22 mouse cellular contexts compared by ENCODE assay signal in genomic region chr8:80168688-80169087, GRCm38 (mm10).
DNase-seq lines count a peak whose midpoint lies in the region; ATAC-seq and TF ChIP-seq lines count a peak whose summit lies in the region.
"Had no signal": no experiment of that assay in that cellular context is flagged by ENCODE, and none has a peak within 500 bp of the region (broad histone marks: within the 10 kb centered on the region; RNA-seq: fewer than 3 reads in every experiment).

No protein-coding gene starts in this region.

- no peak overlapping the region for H3K27ac ChIP-seq in intestine, embryonic 14.5 days (ENCODE audit: low read depth)
- no peak overlapping the region for H3K27ac ChIP-seq in intestine, embryonic 15.5 days
- no peak overlapping the region for H3K27ac ChIP-seq in lung, embryonic 15.5 days
- H3K27ac ChIP-seq in thymus, adult 2 months (ENCODE audit: control insufficient read depth, insufficient read depth, low read length) = no peak overlapping the region
- H3K27ac ChIP-seq: embryonic facial prominence, embryonic 10.5 days; heart, embryonic 13.5 days; hindbrain, embryonic 15.5 days; kidney, postnatal 0 days; limb, embryonic 10.5 days; neural tube, embryonic 12.5 days had no signal

- no peak for TF ChIP-seq POLR2A in thymus, adult 2 months (IDR thresholded peaks at IDR 0.05; ENCODE audit: control insufficient read depth, extremely low read depth, insufficient read depth, low read length, poor library complexity)

- no peaks in the 10 kb centered on the region for H3K9me3 ChIP-seq in intestine, embryonic 14.5 days (ENCODE audit: control insufficient read depth, low read length)
- no peaks in the 10 kb centered on the region for H3K9me3 ChIP-seq in intestine, embryonic 15.5 days
- no peaks in the 10 kb centered on the region for H3K9me3 ChIP-seq in lung, embryonic 15.5 days
- H3K9me3 ChIP-seq: embryonic facial prominence, embryonic 10.5 days; heart, embryonic 13.5 days; hindbrain, embryonic 15.5 days; limb, embryonic 10.5 days; neural tube, embryonic 12.5 days had no signal

- H3K36me3 ChIP-seq in intestine, embryonic 14.5 days (ENCODE audit: control insufficient read depth, insufficient read depth, low read length) = no peaks in the 10 kb centered on the region
- H3K36me3 ChIP-seq in intestine, embryonic 15.5 days = no peaks in the 10 kb centered on the region
- H3K36me3 ChIP-seq in lung, embryonic 15.5 days = no peaks in the 10 kb centered on the region
- H3K36me3 ChIP-seq in thymus, adult 2 months (ENCODE audit: control insufficient read depth, insufficient read depth, low read length) = no peaks in the 10 kb centered on the region
- H3K36me3 ChIP-seq: embryonic facial prominence, embryonic 10.5 days; heart, embryonic 13.5 days; hindbrain, embryonic 15.5 days; limb, embryonic 10.5 days; neural tube, embryonic 12.5 days had no signal

- H3K27me3 ChIP-seq in intestine, embryonic 14.5 days (replicated peaks; ENCODE audit: control insufficient read depth, insufficient read depth, low read length) = no peaks in the 10 kb centered on the region
- no peaks in the 10 kb centered on the region for H3K27me3 ChIP-seq in intestine, embryonic 15.5 days (replicated peaks)
- H3K27me3 ChIP-seq in lung, embryonic 15.5 days = no peaks in the 10 kb centered on the region
- H3K27me3 ChIP-seq in thymus, adult 2 months (ENCODE audit: control insufficient read depth, insufficient read depth, low read length) = no peaks in the 10 kb centered on the region
- H3K27me3 ChIP-seq: heart, embryonic 13.5 days; hindbrain, embryonic 15.5 days; neural tube, embryonic 12.5 days had no signal

- no peak for TF ChIP-seq CTCF in thymus, adult 2 months (IDR thresholded peaks at IDR 0.05; ENCODE audit: borderline replicate concordance, control insufficient read depth, extremely low read depth, insufficient read depth, low read length, poor library complexity)

- no peak for ATAC-seq in intestine, embryonic 14.5 days (replicated peaks; ENCODE audit: low FRiP score, low TSS enrichment, low read depth)
- no peak for ATAC-seq in intestine, embryonic 15.5 days
- no peak; the same call in 1 of the 2 replicates for ATAC-seq in lung, embryonic 15.5 days (ENCODE audit: borderline replicate concordance, extremely low read depth, low FRiP score, low TSS enrichment)
- ATAC-seq: forebrain, embryonic 14.5 days; liver, postnatal 0 days had no signal

- no peak overlapping the region for H3K9ac ChIP-seq in intestine, embryonic 14.5 days (ENCODE audit: low read length)
- H3K9ac ChIP-seq in intestine, embryonic 15.5 days = no peak overlapping the region
- no peak overlapping the region for H3K9ac ChIP-seq in lung, embryonic 15.5 days
- H3K9ac ChIP-seq: heart, embryonic 13.5 days; hindbrain, embryonic 15.5 days; liver, postnatal 0 days; neural tube, embryonic 12.5 days had no signal

- H3K4me3 ChIP-seq in intestine, embryonic 14.5 days (ENCODE audit: low read depth, low read length) = no peak overlapping the region
- no peak overlapping the region for H3K4me3 ChIP-seq in intestine, embryonic 15.5 days (replicated peaks)
- no peak overlapping the region for H3K4me3 ChIP-seq in lung, embryonic 15.5 days
- H3K4me3 ChIP-seq in thymus, adult 2 months (ENCODE audit: control insufficient read depth, insufficient read depth, low read length) = no peak overlapping the region
- H3K4me3 ChIP-seq: embryonic facial prominence, embryonic 10.5 days; heart, embryonic 13.5 days; hindbrain, embryonic 15.5 days; limb, embryonic 10.5 days; neural tube, embryonic 12.5 days had no signal

- 45% methylated on average over 9 of the region's 9 CpGs for WGBS in intestine, embryonic 14.5 days
- WGBS in intestine, embryonic 15.5 days = 42% methylated on average over 9 of the region's 9 CpGs
- WGBS in lung, embryonic 15.5 days = 44% methylated on average over 9 of the region's 9 CpGs
- 89% methylated on average over 9 of the region's 9 CpGs for WGBS in thymus, adult 2 months

- no peaks in the 10 kb centered on the region for H3K4me1 ChIP-seq in intestine, embryonic 14.5 days (replicated peaks; ENCODE audit: control insufficient read depth, insufficient read depth, low read length)
- no peaks in the 10 kb centered on the region for H3K4me1 ChIP-seq in intestine, embryonic 15.5 days (replicated peaks)
- no peaks in the 10 kb centered on the region for H3K4me1 ChIP-seq in lung, embryonic 15.5 days
- no peaks in the 10 kb centered on the region for H3K4me1 ChIP-seq in thymus, adult 2 months (replicated peaks; ENCODE audit: control insufficient read depth, insufficient read depth, low read length)
- H3K4me1 ChIP-seq: embryonic facial prominence, embryonic 10.5 days; heart, embryonic 13.5 days; hindbrain, embryonic 15.5 days; neural tube, embryonic 12.5 days had no signal

- no peak for DNase-seq in intestine, embryonic 14.5 days (ENCODE audit: low spot score)
- DNase-seq in lung, postnatal 10 days = no peak
- peak; percentile 11 to 50 for DNase-seq in frontal cortex, adult 2 months (ENCODE audit: extremely low spot score in 1 of 2, low spot score in 1 of 2)
- peak; percentile 19 to 22 for DNase-seq in left cerebral cortex, postnatal 36 days (ENCODE audit: low spot score in 2 of 2)
- DNase-seq in thymus, adult 2 months = no peak
- DNase-seq: adrenal gland, postnatal 36 days; cerebellum, adult 8-10 months; gastrocnemius, postnatal 10 days; heart, adult 11 months; kidney, adult 18-20 months; liver, postnatal 0 days; thymus, adult 18-20 months had no signal

- intact Hi-C loops in left cerebral cortex, postnatal 36 days (cut with DNase I) = no loop called here

- peak overlapping the region; percentile 8; the same call in 1 of the 2 replicates for H3K4me2 ChIP-seq in intestine, embryonic 14.5 days (ENCODE audit: low read length)
- H3K4me2 ChIP-seq in intestine, embryonic 15.5 days (replicated peaks) = no peak overlapping the region
- peak overlapping the region; percentile 4; the same call in 1 of the 2 replicates for H3K4me2 ChIP-seq in lung, embryonic 15.5 days
- H3K4me2 ChIP-seq: heart, embryonic 13.5 days; hindbrain, embryonic 15.5 days; midbrain, embryonic 11.5 days; neural tube, embryonic 12.5 days had no signal

Comparison
In these comparisons a context has a peak if more than half of its experiments do, and no peak if none do; other contexts are left out.
1. DNase-seq: peak in frontal cortex, adult 2 months (2 of 2) and left cerebral cortex, postnatal 36 days (2 of 2); none in intestine, embryonic 14.5 days (single experiment), lung, postnatal 10 days (single experiment) and thymus, adult 2 months (single experiment).